Mouse (Mus musculus): ENCODE results near the gene Sstr3. TPM values are rescaled to one million over a fixed set of nuclear protein-coding genes. Genes with fewer than 3 reads are reported as not detected.

The Sstr3 gene
- polyA plus RNA-seq, 1 experiment from 2014 or later = 0.02 TPM

- Histone ChIP-seq H3K4me2 (replicated peaks; ENCODE audit: low read depth) (no peak overlapping the region), H3K4me3 (ENCODE audit: low read depth, low read length) (no peak overlapping the region), H3K36me3 (ENCODE audit: control insufficient read depth, insufficient read depth, low read length) (0 out of 2 replicates have a peak, but pooled peaks cover 2% of the 10 kb centered on the region), H3K9me3 (ENCODE audit: control insufficient read depth, low read length) (no peaks in the 10 kb centered on the region), H3K27ac (replicated peaks) (no peak overlapping the region), H3K9ac (ENCODE audit: low read length) (no peak overlapping the region), H3K27me3 (ENCODE audit: control insufficient read depth, insufficient read depth, low read length) (no peaks in the 10 kb centered on the region), H3K4me1 (replicated peaks; ENCODE audit: control insufficient read depth, insufficient read depth) (no peaks in the 10 kb centered on the region)
- 91% methylated on average over 5 of the region's 5 CpGs for WGBS
- TF ChIP-seq EP300 (optimal IDR thresholded peaks at IDR 0.05) (no peak), CTCF (IDR thresholded peaks at IDR 0.05; ENCODE audit: low read depth) (no peak)
- DNase-seq (ENCODE audit: low spot score) (no peak), ATAC-seq (ENCODE audit: low FRiP score, low TSS enrichment) (no peak)
These were observed 20.3 kb downstream of the Sstr3 start for GRCm38 (mm10) chr15:78524163-78524562.

GRCm38 (mm10) chr15:78521892-78522291 is 22.6 kb downstream of the Sstr3 start:
- Histone ChIP-seq H3K9ac (ENCODE audit: low read length) (no peak overlapping the region; the same call in 1 of the 2 replicates), H3K4me2 (replicated peaks; ENCODE audit: low read depth) (no peak overlapping the region), H3K9me3 (ENCODE audit: control insufficient read depth, low read length) (no peaks in the 10 kb centered on the region), H3K36me3 (ENCODE audit: control insufficient read depth, insufficient read depth, low read length) (0 out of 2 replicates have a peak, but pooled peaks cover 2% of the 10 kb centered on the region), H3K4me3 (ENCODE audit: low read depth, low read length) (no peak overlapping the region), H3K27me3 (ENCODE audit: control insufficient read depth, insufficient read depth, low read length) (no peaks in the 10 kb centered on the region), H3K27ac (replicated peaks) (no peak overlapping the region), H3K4me1 (replicated peaks; ENCODE audit: control insufficient read depth, insufficient read depth) (no peaks in the 10 kb centered on the region)
- no peak for TF ChIP-seq EP300 (optimal IDR thresholded peaks at IDR 0.05)
- no peak for TF ChIP-seq CTCF (IDR thresholded peaks at IDR 0.05; ENCODE audit: low read depth)
- ATAC-seq (ENCODE audit: low FRiP score, low TSS enrichment) (no peak), DNase-seq (ENCODE audit: low spot score) (no peak)
- WGBS = 74% methylated on average over 6 of the region's 6 CpGs

- DNase-seq (ENCODE audit: low spot score) = no peak
- Histone ChIP-seq H3K4me1 (replicated peaks; ENCODE audit: control insufficient read depth, insufficient read depth) (no peaks in the 10 kb centered on the region), H3K27me3 (ENCODE audit: control insufficient read depth, insufficient read depth, low read length) (no peaks in the 10 kb centered on the region), H3K4me2 (replicated peaks; ENCODE audit: low read depth) (no peak overlapping the region), H3K4me3 (ENCODE audit: low read depth, low read length) (no peak overlapping the region), H3K36me3 (ENCODE audit: control insufficient read depth, insufficient read depth, low read length) (0 out of 2 replicates have a peak, but pooled peaks cover 2% of the 10 kb centered on the region), H3K9me3 (ENCODE audit: control insufficient read depth, low read length) (no peaks in the 10 kb centered on the region), H3K27ac (replicated peaks) (no peak overlapping the region), H3K9ac (ENCODE audit: low read length) (no peak overlapping the region; the same call in 1 of the 2 replicates)
- 55% methylated on average over 8 of the region's 8 CpGs for WGBS
- ATAC-seq (ENCODE audit: low FRiP score, low TSS enrichment) = no peak
- no peak for TF ChIP-seq CTCF (IDR thresholded peaks at IDR 0.05; ENCODE audit: low read depth)
- TF ChIP-seq EP300 (optimal IDR thresholded peaks at IDR 0.05) = no peak
These were observed 23.2 kb downstream of the Sstr3 start for GRCm38 (mm10) chr15:78521331-78521730.

- no peak overlapping the region for H3K9ac ChIP-seq (ENCODE audit: low read length)
- no peaks in the 10 kb centered on the region for H3K4me1 ChIP-seq (replicated peaks; ENCODE audit: control insufficient read depth, insufficient read depth)
- H3K4me3 ChIP-seq (ENCODE audit: low read depth, low read length) = no peak overlapping the region
- WGBS = 59% methylated on average over 13 of the region's 13 CpGs
- H3K27ac ChIP-seq (replicated peaks) = no peak overlapping the region
- no peaks in the 10 kb centered on the region for H3K9me3 ChIP-seq (ENCODE audit: control insufficient read depth, low read length)
- ATAC-seq (ENCODE audit: low FRiP score, low TSS enrichment) = peak; percentile 31; the same call in 1 of the 2 replicates
- H3K36me3 ChIP-seq (ENCODE audit: control insufficient read depth, insufficient read depth, low read length) = 0 out of 2 replicates have a peak, but pooled peaks cover under 1% of the 10 kb centered on the region
- H3K4me2 ChIP-seq (replicated peaks; ENCODE audit: low read depth) = no peak overlapping the region
- no peaks in the 10 kb centered on the region for H3K27me3 ChIP-seq (ENCODE audit: control insufficient read depth, insufficient read depth, low read length)
- no peak for TF ChIP-seq CTCF (IDR thresholded peaks at IDR 0.05; ENCODE audit: low read depth)
- TF ChIP-seq EP300 (optimal IDR thresholded peaks at IDR 0.05) = no peak
- no peak for DNase-seq (ENCODE audit: low spot score)
These were observed 24.3 kb downstream of the Sstr3 start for GRCm38 (mm10) chr15:78520112-78520715.

- Histone ChIP-seq H3K4me3 (ENCODE audit: low read depth, low read length) (no peak overlapping the region), H3K27ac (replicated peaks) (no peak overlapping the region), H3K36me3 (ENCODE audit: control insufficient read depth, insufficient read depth, low read length) (no peaks in the 10 kb centered on the region), H3K4me2 (replicated peaks; ENCODE audit: low read depth) (no peak overlapping the region), H3K9ac (ENCODE audit: low read length) (no peak overlapping the region), H3K9me3 (ENCODE audit: control insufficient read depth, low read length) (no peaks in the 10 kb centered on the region), H3K27me3 (ENCODE audit: control insufficient read depth, insufficient read depth, low read length) (no peaks in the 10 kb centered on the region), H3K4me1 (replicated peaks; ENCODE audit: control insufficient read depth, insufficient read depth) (no peaks in the 10 kb centered on the region)
- DNase-seq (ENCODE audit: low spot score) (no peak), ATAC-seq (ENCODE audit: low FRiP score, low TSS enrichment) (no peak)
- WGBS = 65% methylated on average over 7 of the region's 7 CpGs
- no peak for TF ChIP-seq EP300 (optimal IDR thresholded peaks at IDR 0.05)
- no peak for TF ChIP-seq CTCF (IDR thresholded peaks at IDR 0.05; ENCODE audit: low read depth)
These were observed 26.3 kb downstream of the Sstr3 start for GRCm38 (mm10) chr15:78518221-78518620.

GRCm38 (mm10) chr15:78515759-78516158 is 28.7 kb downstream of the Sstr3 start:
- no peaks in the 10 kb centered on the region for H3K36me3 ChIP-seq (ENCODE audit: control insufficient read depth, insufficient read depth, low read length)
- H3K27me3 ChIP-seq (ENCODE audit: control insufficient read depth, insufficient read depth, low read length) = no peaks in the 10 kb centered on the region
- no peak for ATAC-seq (ENCODE audit: low FRiP score, low TSS enrichment)
- H3K4me2 ChIP-seq (replicated peaks; ENCODE audit: low read depth) = no peak overlapping the region
- H3K9me3 ChIP-seq (ENCODE audit: control insufficient read depth, low read length) = no peaks in the 10 kb centered on the region
- H3K27ac ChIP-seq (replicated peaks) = no peak overlapping the region
- H3K9ac ChIP-seq (ENCODE audit: low read length) = 0 out of 2 replicates have a peak overlapping the region, but pooled peaks have one; percentile 13
- 78% methylated on average over 6 of the region's 6 CpGs for WGBS
- no peaks in the 10 kb centered on the region for H3K4me1 ChIP-seq (replicated peaks; ENCODE audit: control insufficient read depth, insufficient read depth)
- TF ChIP-seq EP300 (optimal IDR thresholded peaks at IDR 0.05) = no peak
- no peak for TF ChIP-seq CTCF (IDR thresholded peaks at IDR 0.05; ENCODE audit: low read depth)
- H3K4me3 ChIP-seq (ENCODE audit: low read depth, low read length) = no peak overlapping the region
- no peak for DNase-seq (ENCODE audit: low spot score)
